ENCODE assay signal across 8 mouse cellular contexts in the genomic region with DNA sequence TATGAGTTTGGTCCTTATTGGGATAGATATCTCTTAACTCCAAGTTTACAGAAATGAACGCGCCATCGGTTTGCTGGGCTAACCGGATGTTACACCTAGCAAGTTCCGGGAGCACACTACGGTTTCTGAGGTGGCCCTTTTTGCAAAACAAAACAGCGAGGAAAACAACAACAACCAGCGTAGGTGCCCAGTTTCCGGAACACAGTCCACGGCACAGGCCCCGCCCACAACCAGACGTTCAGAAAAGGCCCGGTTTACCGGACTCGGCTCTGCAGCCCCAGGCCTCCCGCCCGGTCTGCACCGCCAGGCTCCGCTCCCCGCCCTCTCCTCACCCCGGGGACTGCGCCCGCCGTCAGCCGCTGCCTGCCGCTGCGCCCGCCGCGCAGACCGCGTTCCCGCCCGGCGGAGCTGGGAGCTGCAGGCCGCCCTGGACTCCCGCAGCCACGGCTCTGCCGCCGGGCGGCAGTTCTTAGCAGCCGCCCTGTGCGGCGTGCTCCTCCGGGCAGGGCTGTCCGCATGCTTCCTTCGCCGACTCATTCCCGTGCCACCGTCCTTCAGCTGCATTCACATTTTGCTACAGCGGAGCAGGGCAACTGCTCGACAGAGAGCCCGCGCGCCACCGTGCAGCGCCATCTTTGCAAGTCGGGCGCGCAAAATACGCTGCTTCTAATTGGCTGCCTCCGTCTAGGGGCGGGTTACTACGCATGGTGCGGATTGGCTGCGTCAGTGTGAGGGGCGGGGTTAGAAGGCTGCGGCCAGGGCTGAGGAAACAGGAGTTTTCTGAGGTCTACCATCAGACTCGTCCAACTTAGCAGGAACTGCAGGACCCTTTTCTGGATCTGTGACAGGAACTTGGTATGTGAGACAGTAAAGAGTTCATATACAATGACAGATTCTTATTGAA. TPM values are rescaled to one million over a fixed set of nuclear protein-coding genes. Genes with fewer than 3 reads are reported as not detected.
DNase-seq lines count a peak whose midpoint lies in the region; ATAC-seq lines count a peak whose summit lies in the region.

A gene (minus strand): TSS at position 645 of the 904 bp plus-strand sequence.

- peak within 1 kb of the TSS; percentile 99 for H3K4me3 ChIP-seq in intestine, embryonic 14.5 days (ENCODE audit: low read depth, low read length)

- WGBS in intestine, embryonic 14.5 days = under 1% methylated on average over 65 of the region's 69 CpGs

- H3K27me3 ChIP-seq in intestine, embryonic 14.5 days (replicated peaks; ENCODE audit: control insufficient read depth, insufficient read depth, low read length) = no peaks in the 10 kb centered on the region

- no peaks in the 10 kb centered on the region for H3K9me3 ChIP-seq in intestine, embryonic 14.5 days (ENCODE audit: control insufficient read depth, low read length)

- H3K4me1 ChIP-seq in intestine, embryonic 14.5 days (replicated peaks; ENCODE audit: control insufficient read depth, insufficient read depth, low read length) = peaks cover 13% of the 10 kb centered on the region; the same call in 1 of the 2 replicates

- peak within 1 kb of the TSS; percentile 89 for H3K4me2 ChIP-seq in intestine, embryonic 14.5 days (ENCODE audit: low read length)

- peaks cover 27% of the 10 kb centered on the region for H3K36me3 ChIP-seq in intestine, embryonic 14.5 days (ENCODE audit: control insufficient read depth, insufficient read depth, low read length)

- peak within 1 kb of the TSS; percentile 97 for H3K9ac ChIP-seq in intestine, embryonic 14.5 days (ENCODE audit: low read length)

- ATAC-seq in intestine, embryonic 14.5 days (replicated peaks; ENCODE audit: low FRiP score, low TSS enrichment, low read depth) = peak; percentile 99

- intact Hi-C loops in gastrocnemius, postnatal 14 days (cut with DNase I; ENCODE audit: low total_unique reads) = no loop called here
- intact Hi-C loops in left cerebral cortex, postnatal 14 days (cut with DNase I) = no loop called here

- peak; percentile 94 to 98 for DNase-seq in adrenal gland, adult (ENCODE audit: inconsistent age in 2 of 2, low spot score in 1 of 2)
- peak; percentile 97 for DNase-seq in embryo, embryonic 10.5 days (ENCODE audit: low spot score)
- peak; percentile 93 for DNase-seq in gastrocnemius, postnatal 14 days
- peak; percentile 93 for DNase-seq in intestine, embryonic 14.5 days (ENCODE audit: low spot score)
- peak; percentile 95 to 96 for DNase-seq in left cerebral cortex, postnatal 14 days (ENCODE audit: low spot score in 2 of 2)
- DNase-seq in mesoderm, embryonic 11.5 days (ENCODE audit: low read depth, low spot score) = peak; percentile 95
- peak; percentile 90 to 92 for DNase-seq in right cerebral cortex, postnatal 36 days (ENCODE audit: low spot score in 2 of 2)
- DNase-seq in yolk sac, embryonic 10.5 days (ENCODE audit: low spot score) = peak; percentile 94

- H3K27ac ChIP-seq in intestine, embryonic 14.5 days (ENCODE audit: low read depth) = peak within 1 kb of the TSS; percentile 98

RNA-seq across cellular contexts. Expression of the gene that starts here (rescaled TPM):
- total RNA-seq in gastrocnemius, postnatal 14 days (2021) = 1 to 10 TPM; 1.8 to 2.0 TPM
- polyA plus RNA-seq in intestine, embryonic 14.5 days (2014; fragmentation: Nextera tagmentation; extraction: Ambion mirVana) = 15.0 and 16.3 TPM in 2 replicates
- total RNA-seq in left cerebral cortex, postnatal 14 days (2021) = 1 to 10 TPM; 6.1 to 6.3 TPM

Comparison
In these comparisons a context has a peak if more than half of its experiments do, and no peak if none do; other contexts are left out.
1. Peak in every context shown above with its lines: DNase-seq, ATAC-seq, H3K4me3 ChIP-seq and H3K27ac ChIP-seq.